Mouse (Mus musculus) stomach, adult 2 months (tissue): ENCODE measurements around the gene Atpif1. TPM values are rescaled to one million over a fixed set of nuclear protein-coding genes. Genes with fewer than 3 reads are reported as not detected.

Experiments used
- polyA plus RNA-seq: library from polyadenylated mRNA; depleted of rRNA; stranded (reverse); fragments of >200 nt; gene quantifications from 2 replicates; pipeline ENCODE4 v1.2.3, GENCODE M21; 2012; rRNA removed

Gene Atpif1
- polyA plus RNA-seq: 28.1 and 28.3 TPM in 2 replicates

DNA sequence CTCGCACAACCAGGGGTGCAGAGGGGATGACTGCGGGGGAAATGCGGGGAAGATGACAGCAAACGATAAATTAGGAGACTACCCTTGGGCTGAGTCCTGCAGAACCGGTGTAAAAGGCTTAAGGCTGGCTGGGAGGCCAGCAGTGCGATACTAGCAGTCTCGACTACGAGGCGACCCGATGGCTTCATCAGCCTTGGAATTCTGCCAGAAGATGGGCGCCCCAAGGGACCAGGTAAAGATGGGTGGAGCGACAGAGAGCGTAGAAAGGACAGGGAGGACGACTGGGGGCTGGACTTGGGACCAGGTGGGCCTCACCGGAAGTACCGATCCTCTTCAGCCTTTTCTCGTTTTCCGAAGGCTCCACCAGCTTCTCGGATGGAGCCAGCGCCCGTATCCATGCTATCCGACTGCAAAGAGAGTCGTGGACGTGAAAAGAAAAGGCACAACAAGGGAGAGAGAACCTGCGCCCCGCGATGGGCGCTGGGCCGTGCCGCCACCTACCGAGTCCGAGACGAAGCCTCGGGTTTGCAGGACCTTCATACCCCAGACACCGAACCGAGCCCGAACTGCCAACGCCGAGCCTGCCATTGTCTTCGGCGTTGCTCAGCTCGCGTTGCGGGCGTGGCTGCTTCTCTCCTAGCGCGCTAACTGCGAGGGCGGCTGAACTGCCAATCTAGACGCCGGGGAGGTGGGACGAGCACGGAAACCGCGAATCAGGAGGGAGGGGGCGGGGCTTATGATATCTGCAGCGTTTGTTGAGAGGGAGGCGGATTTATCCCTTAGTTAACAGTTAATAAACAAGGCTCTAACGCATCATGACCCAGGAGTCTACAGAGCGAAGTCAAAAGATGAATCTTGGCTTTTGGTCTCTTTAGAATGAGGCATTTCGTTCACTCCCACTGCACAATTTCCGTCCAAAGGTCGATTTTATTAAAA lies at the start of gene Atpif1:
Atpif1 (minus strand) TSS at position 679 of the 936 bp plus-strand sequence.

GRCm38 (mm10) chr4:132563965-132564364 lies 30.5 kb upstream of the Atpif1 start, which contains the start of gene Ptafr:
Ptafr (plus strand) TSS chr4:132564067.

DNA sequence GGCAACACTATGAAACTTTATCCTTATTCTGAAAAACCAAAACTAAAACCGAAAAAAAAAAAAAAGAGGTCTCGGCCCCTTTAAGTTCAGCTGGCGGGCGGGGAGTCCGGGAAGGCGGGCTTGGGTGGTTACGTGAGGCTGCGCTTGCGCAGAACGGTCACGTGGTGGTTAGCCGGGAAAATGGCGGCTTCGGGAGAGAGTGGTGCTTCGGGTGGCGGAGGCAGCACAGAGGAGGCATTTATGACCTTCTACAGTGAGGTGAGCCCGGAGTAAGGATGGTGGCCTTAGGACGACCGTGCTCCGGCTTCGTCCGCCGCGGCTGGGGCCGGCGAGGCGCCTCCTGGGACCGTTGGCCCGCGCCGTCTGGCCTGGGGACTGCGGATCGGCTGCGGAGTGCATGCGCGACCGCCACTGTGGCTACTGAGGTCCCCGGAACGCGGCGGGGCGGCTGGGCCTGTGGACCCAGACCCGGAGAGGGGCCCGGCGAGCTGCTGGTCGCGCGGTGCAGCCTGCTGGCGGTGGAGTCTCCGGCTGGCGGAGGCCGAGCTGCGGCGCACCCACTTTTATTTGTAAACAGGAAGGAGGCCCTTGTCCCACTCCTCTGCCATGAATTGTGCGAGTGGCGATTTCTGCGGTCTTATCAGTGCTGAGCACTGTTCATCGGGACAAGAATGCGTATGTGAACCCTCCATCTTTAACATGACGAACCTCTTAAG lies 2.1 kb upstream of the Atpif1 start, which contains the start of gene Dnajc8:
Dnajc8 (plus strand) TSS at position 145 of the 716 bp plus-strand sequence.

GRCm38 (mm10) chr4:132510352-132510798 lies 23.1 kb downstream of the Atpif1 start, which contains the start of gene Sesn2:
Sesn2 (minus strand) TSS chr4:132510501.

Other genes starting within 250 kb of the Atpif1 start
- gene Rab42, start 230.3 kb downstream of the Atpif1 start, polyA plus RNA-seq: 0.47 and 0.77 TPM in 2 replicates
- gene Trnau1ap, start 204.1 kb downstream of the Atpif1 start, polyA plus RNA-seq: 7.4 and 7.6 TPM in 2 replicates
- gene Rcc1, start 180.1 kb downstream of the Atpif1 start, polyA plus RNA-seq: 3.5 and 3.9 TPM in 2 replicates
- 6.6 and 8.0 TPM in 2 replicates for gene Phactr4, start 111.2 kb downstream of the Atpif1 start, polyA plus RNA-seq
- 0.89 and 1.0 TPM in 2 replicates for gene Med18, start 69.7 kb downstream of the Atpif1 start, polyA plus RNA-seq
- gene Sesn2, start 23.2 kb downstream of the Atpif1 start, polyA plus RNA-seq: 5.3 and 6.4 TPM in 2 replicates
- gene Dnajc8, start 1.9 kb upstream of the Atpif1 start, polyA plus RNA-seq: 4.8 and 7.3 TPM in 2 replicates
- gene Ptafr, start 30.4 kb upstream of the Atpif1 start, polyA plus RNA-seq: 1.6 and 1.9 TPM in 2 replicates
- gene Eya3, start 105.3 kb upstream of the Atpif1 start, polyA plus RNA-seq: 7.4 and 8.8 TPM in 2 replicates
- gene Xkr8, start 198.9 kb upstream of the Atpif1 start, polyA plus RNA-seq: 1.2 and 3.0 TPM in 2 replicates
- gene Smpdl3b, start 223.6 kb upstream of the Atpif1 start, polyA plus RNA-seq: 3.9 and 5.0 TPM in 2 replicates
- gene Rpa2, start 234.7 kb upstream of the Atpif1 start, polyA plus RNA-seq: 3.6 and 5.2 TPM in 2 replicates